Mouse (Mus musculus) kidney, adult 2 months (tissue): ENCODE measurements around the gene Ankrd60.

Experiments used
- CTCF ChIP-seq: fragments of 200-500 bp; conservative IDR thresholded peaks from 2 replicates; pipeline ENCODE4 v1.5.1; 2011; ENCODE audit warnings: low read depth, mild to moderate bottlenecking, control low read depth, low read length, moderate library complexity, mixed read lengths; ENCODE audit not compliant: insufficient read depth, insufficient read length
- POLR2A ChIP-seq: fragments of 200-500 bp; IDR thresholded peaks from one replicate; pipeline ENCODE4 v1.6.1; 2011; ENCODE audit warnings: low read depth, low read length, control low read depth

- TF ChIP-seq POLR2A (no peak), CTCF (no peak)
Observed at GRCm38 (mm10) chr2:173594313-173595063, 16.3 kb upstream of the Ankrd60 start.
